In the genomic region with DNA sequence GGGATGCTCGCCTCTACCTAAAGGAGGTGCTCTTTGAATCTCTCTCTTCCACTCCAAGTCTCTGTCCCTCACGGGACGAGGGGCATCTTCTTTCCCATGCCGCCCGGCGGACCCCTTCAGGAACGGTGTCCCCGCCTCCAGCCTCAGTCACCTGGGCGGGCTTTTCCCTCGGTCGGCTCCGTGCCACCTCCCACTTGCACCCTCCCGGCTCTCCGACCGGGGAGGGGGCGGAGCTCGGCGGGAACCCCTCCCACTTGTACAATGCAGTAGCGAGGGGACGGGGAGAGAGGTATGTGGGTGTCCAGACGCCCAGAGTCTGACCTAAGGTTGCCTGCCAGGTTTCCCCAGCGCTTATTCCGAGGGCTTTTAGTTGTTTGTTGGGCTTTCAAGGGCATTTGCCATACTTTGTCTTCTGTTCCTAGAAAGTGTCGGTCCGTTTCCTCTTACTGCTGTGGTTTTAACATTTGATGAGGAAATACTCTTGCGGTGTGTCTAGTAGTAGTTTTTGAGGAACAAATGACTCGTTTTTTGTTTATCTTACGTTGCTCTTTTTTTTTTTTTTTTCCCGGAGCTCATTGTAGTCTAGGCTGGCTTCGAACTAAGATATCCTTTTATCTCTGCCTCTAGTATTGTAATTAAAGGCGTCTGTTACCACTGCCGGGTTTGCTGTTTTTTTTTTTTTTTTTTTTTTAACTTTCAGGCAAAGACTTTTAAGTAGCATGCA, we compare ENCODE assay signal across 7 mouse cellular contexts. TPM values are rescaled to one million over a fixed set of nuclear protein-coding genes. Genes with fewer than 3 reads are reported as not detected.
DNase-seq lines count a peak whose midpoint lies in the region; ATAC-seq and TF ChIP-seq lines count a peak whose summit lies in the region.

No protein-coding gene starts in this region.

- peak overlapping the region; percentile 91 for H3K27ac ChIP-seq in intestine, embryonic 14.5 days (ENCODE audit: low read depth)
- H3K27ac ChIP-seq in midbrain, embryonic 11.5 days (ENCODE audit: low read depth, low read length), result peak overlapping the region; percentile 85
- H3K27ac ChIP-seq in small intestine, adult 2 months (ENCODE audit: insufficient read depth, low read depth, low read length), result peak overlapping the region; percentile 81

- ATAC-seq in intestine, embryonic 14.5 days (replicated peaks; ENCODE audit: low FRiP score, low TSS enrichment, low read depth), result peak; percentile 88
- peak; percentile 73 for ATAC-seq in midbrain, embryonic 11.5 days (ENCODE audit: low FRiP score)

- 2% methylated on average over 32 of the region's 32 CpGs for WGBS in intestine, embryonic 14.5 days
- WGBS in midbrain, embryonic 11.5 days, result 4% methylated on average over 32 of the region's 32 CpGs
- WGBS in small intestine, adult 2 months, result under 1% methylated on average over 32 of the region's 32 CpGs

- no peaks in the 10 kb centered on the region; the same call in 1 of the 2 replicates for H3K36me3 ChIP-seq in intestine, embryonic 14.5 days (ENCODE audit: control insufficient read depth, insufficient read depth, low read length)
- H3K36me3 ChIP-seq in midbrain, embryonic 11.5 days (ENCODE audit: control insufficient read depth, insufficient read depth, low read length), result no peaks in the 10 kb centered on the region
- no peaks in the 10 kb centered on the region for H3K36me3 ChIP-seq in small intestine, adult 2 months (ENCODE audit: control insufficient read depth, insufficient read depth, low read length)

- no peaks in the 10 kb centered on the region for H3K9me3 ChIP-seq in intestine, embryonic 14.5 days (ENCODE audit: control insufficient read depth, low read length)
- no peaks in the 10 kb centered on the region for H3K9me3 ChIP-seq in midbrain, embryonic 11.5 days (ENCODE audit: control insufficient read depth, low read length)

- peak overlapping the region; percentile 92 for H3K9ac ChIP-seq in intestine, embryonic 14.5 days (ENCODE audit: low read length)
- peak overlapping the region; percentile 87 for H3K9ac ChIP-seq in midbrain, embryonic 11.5 days (ENCODE audit: low read length)

- H3K4me2 ChIP-seq in intestine, embryonic 14.5 days (ENCODE audit: low read length), result peak overlapping the region; percentile 49
- peak overlapping the region; percentile 79 for H3K4me2 ChIP-seq in midbrain, embryonic 11.5 days

- TF ChIP-seq POLR2A in small intestine, adult 2 months (IDR thresholded peaks at IDR 0.05; ENCODE audit: low read depth, low read length), result peak; percentile 19; the same call in 1 of the 2 replicates

- H3K4me1 ChIP-seq in intestine, embryonic 14.5 days (replicated peaks; ENCODE audit: control insufficient read depth, insufficient read depth, low read length), result no peaks in the 10 kb centered on the region
- no peaks in the 10 kb centered on the region; the same call in 1 of the 2 replicates for H3K4me1 ChIP-seq in midbrain, embryonic 11.5 days (ENCODE audit: control insufficient read depth, insufficient read depth, low read length)
- H3K4me1 ChIP-seq in small intestine, adult 2 months (ENCODE audit: control insufficient read depth, insufficient read depth, insufficient read length, low read length), result no peaks in the 10 kb centered on the region

- no peak for TF ChIP-seq CTCF in small intestine, adult 2 months (IDR thresholded peaks at IDR 0.05; ENCODE audit: extremely low read depth, insufficient read length, insufficient replicate concordance, low read depth, low read length)

- H3K4me3 ChIP-seq in intestine, embryonic 14.5 days (ENCODE audit: low read depth, low read length), result peak overlapping the region; percentile 70
- H3K4me3 ChIP-seq in midbrain, embryonic 11.5 days (ENCODE audit: low read depth, low read length), result peak overlapping the region; percentile 77
- peak overlapping the region; percentile 96 for H3K4me3 ChIP-seq in small intestine, adult 2 months (ENCODE audit: low read depth, low read length)

- no peaks in the 10 kb centered on the region for H3K27me3 ChIP-seq in intestine, embryonic 14.5 days (replicated peaks; ENCODE audit: control insufficient read depth, insufficient read depth, low read length)
- H3K27me3 ChIP-seq in midbrain, embryonic 11.5 days (ENCODE audit: control insufficient read depth, insufficient read depth, low read length), result no peaks in the 10 kb centered on the region
- H3K27me3 ChIP-seq in small intestine, adult 2 months (ENCODE audit: control insufficient read depth, insufficient read depth, low read length), result no peaks in the 10 kb centered on the region

- DNase-seq in adrenal gland, adult 18-20 months (ENCODE audit: low spot score in 2 of 2), result peak; percentile 83 to 87
- peak; percentile 90 for DNase-seq in embryo, embryonic 10.5 days (ENCODE audit: low spot score)
- peak; percentile 80 for DNase-seq in gastrocnemius, postnatal 25 days
- DNase-seq in intestine, embryonic 14.5 days (ENCODE audit: low spot score), result peak; percentile 93
- DNase-seq in left cerebral cortex, postnatal 36 days (ENCODE audit: low spot score in 2 of 2), result peak; percentile 72 to 76
- DNase-seq in midbrain, embryonic 11.5 days (ENCODE audit: low spot score, missing footprints), result peak; percentile 97

- intact Hi-C loops in left cerebral cortex, postnatal 36 days (cut with DNase I), result no loop called here

RNA-seq across cellular contexts. Expression of a gene that starts 0.9 kb away (rescaled TPM):
- total RNA-seq in adrenal gland, adult 18-20 months (2021), result 10 to 100 TPM; 39.1 to 42.8 TPM
- total RNA-seq in gastrocnemius, postnatal 25 days (2021), result 10 to 100 TPM; 14.2 to 15.8 TPM
- polyA plus RNA-seq in intestine, embryonic 14.5 days (2014; fragmentation: Nextera tagmentation; extraction: Ambion mirVana), result 24.1 and 30.5 TPM in 2 replicates
- 10 to 100 TPM; 31.0 to 33.5 TPM for total RNA-seq in left cerebral cortex, postnatal 36 days (2021)
- polyA plus RNA-seq in midbrain, embryonic 11.5 days (2014; fragmentation: Nextera tagmentation; extraction: Ambion mirVana), result 28.6 and 37.7 TPM in 2 replicates
- 3.3 and 6.4 TPM in 2 replicates for polyA plus RNA-seq in small intestine, adult 2 months (2012; rRNA removed)

RNA-seq across cellular contexts. Expression of a gene that starts 33.5 kb away (rescaled TPM):
- 10 to 100 TPM; 15.1 to 24.2 TPM for total RNA-seq in adrenal gland, adult 18-20 months (2021)
- total RNA-seq in gastrocnemius, postnatal 25 days (2021), result 1 to 10 TPM; 5.7 to 5.8 TPM
- polyA plus RNA-seq in intestine, embryonic 14.5 days (2014; fragmentation: Nextera tagmentation; extraction: Ambion mirVana), result 4.7 and 5.5 TPM in 2 replicates
- total RNA-seq in left cerebral cortex, postnatal 36 days (2021), result 10 to 100 TPM; 14.7 to 18.0 TPM
- polyA plus RNA-seq in midbrain, embryonic 11.5 days (2014; fragmentation: Nextera tagmentation; extraction: Ambion mirVana), result 5.5 and 6.1 TPM in 2 replicates
- 19.3 and 34.9 TPM in 2 replicates for polyA plus RNA-seq in small intestine, adult 2 months (2012; rRNA removed)

Comparison
In these comparisons a context has a peak if more than half of its experiments do, and no peak if none do; other contexts are left out.
1. Peak in every context shown above with its lines: DNase-seq, ATAC-seq, H3K4me3 ChIP-seq and H3K27ac ChIP-seq.